Mouse (Mus musculus) urinary bladder, adult 18-20 months (tissue): ENCODE data around the gene Sertad4.

Source experiments
- DNase-seq, 2 experiments: peaks; one replicate each; pipeline ENCODE4 v3.0.0; 2022; ENCODE audit warnings: low spot score in 2 of 2, mixed read lengths in 2 of 2

Sertad4 gene

DNA sequence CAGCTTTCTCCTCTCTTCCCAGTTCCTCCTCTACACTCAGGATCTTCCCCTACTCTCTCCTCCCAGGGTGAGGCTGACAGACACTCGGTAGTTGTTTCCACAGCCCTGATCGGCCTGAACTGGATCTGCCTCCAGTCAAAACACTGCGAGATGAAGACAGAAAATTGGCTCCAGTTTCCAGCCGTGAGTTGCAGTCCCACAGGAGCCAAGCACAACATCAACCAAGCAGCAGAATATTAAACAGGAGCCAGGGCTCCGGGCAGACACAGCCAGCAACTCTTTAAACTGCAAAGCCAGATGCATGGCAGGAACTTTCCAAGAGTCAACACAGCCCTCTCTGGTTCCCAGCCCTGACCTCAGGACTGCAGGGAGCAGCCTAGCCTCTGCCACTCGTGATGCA lies 3.9 kb downstream of the Sertad4 start:
- no peak for DNase-seq

DNA sequence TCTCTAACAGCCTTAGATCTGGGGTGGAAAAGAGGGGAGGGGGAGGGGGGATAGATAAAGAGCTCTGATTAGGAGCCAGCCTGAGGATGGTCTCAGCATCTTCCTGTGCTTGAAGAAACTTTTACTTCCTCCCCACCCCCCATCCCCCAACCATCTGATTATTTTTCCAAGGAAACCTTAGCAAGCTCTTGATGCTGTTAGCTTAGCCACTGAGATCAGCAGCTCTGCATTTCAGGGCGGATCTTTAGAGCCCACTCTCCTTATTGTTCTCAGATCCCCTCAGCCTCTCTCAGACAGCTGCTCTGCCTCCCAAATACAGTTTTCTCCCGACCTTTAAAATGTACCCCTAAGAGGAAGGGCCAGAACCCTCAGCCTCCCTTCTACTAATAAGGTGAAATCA lies 4.4 kb downstream of the Sertad4 start:
- DNase-seq, result no peak

DNA sequence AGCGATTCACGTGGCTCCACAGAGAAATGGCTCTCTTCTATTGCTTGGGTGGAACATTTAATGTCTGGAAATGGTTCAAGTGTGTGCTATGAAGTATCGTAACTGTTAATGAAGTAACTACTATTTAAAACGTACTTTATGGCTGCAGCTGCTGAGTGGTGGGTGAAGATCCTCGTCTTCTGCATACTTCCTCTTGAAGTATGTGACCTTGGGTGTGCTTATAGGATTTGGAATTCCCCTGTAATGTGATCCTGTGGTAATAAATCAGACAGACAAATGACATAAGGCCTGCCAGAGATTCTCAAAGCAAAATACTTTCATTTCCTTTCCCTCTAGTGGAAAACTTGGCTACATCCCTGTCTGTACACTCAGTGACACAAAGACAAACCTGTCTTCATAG lies 5.9 kb downstream of the Sertad4 start:
- no peak for DNase-seq

DNA sequence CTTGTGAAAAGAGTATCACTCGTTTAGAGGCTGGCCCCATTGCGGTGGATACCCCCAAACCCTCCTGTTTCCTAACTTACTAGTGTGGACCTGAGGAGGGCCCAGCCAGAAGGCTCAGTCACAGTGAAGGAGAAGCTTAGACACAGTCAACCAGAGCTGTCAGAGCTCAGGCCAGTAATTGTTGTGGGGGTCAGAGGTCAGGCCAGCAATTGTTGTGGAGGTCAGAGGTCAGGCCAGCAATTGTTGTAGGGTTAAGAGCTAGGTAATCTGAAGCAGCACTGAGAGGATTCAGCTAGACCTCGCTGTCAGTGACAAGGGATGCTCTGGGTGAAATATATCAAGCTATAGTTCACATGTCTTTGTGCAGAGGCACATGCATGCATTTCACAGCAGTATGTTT lies 8.3 kb downstream of the Sertad4 start:
- no peak for DNase-seq

DNA sequence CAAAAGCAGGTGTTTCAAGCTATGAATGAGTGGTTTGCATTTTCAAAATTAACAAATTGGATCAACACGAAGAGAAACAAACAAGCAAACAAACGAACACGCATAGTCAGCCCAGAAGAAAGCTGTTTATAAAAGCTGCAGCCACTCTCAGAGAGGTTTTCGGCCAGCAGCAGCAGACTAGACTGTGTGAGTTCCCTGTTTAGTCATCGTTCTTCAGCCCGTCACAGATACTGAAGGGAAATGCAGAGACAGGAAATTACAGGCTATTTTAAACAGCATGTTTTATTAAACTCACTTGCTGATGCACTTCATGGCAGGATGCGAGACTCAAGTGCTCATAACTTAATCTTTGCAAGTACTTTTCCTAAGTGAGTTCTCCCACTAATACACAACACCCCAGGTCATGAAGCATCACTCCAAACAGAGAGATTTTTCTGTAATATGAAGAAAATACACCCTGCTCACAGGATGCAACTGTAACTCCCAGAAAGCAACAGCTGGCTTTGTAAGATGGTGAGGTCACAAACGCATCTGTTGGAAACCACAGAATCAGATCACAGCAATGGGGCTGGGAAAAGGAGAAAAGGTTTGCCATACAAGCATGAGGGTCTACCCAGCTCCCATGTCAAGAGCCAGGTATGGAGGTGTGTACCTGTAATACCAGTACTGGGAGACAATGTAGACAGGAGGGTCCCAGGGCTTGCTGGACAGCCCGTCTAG lies 14.3 kb downstream of the Sertad4 start:
- DNase-seq, result no peak

DNA sequence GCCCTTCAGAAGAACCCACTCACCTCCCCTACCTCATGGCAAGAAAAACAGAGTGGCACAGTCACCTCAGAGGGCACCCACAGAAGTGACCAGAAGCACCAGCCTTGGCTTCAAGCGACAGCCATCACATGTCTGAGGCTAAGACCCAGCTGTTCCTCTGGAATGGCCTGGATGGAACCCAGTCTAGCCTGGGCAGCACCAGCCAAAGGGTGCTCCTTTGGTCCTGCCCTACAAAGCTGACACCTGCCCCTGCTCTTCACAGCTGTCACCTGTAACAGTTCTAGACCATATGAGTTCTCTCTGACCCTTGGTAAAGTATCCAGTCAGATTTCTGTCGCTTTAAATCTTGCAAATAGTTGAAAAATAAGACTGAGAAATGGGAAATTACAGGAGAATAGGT lies 14.9 kb downstream of the Sertad4 start:
- DNase-seq, result no peak

DNA sequence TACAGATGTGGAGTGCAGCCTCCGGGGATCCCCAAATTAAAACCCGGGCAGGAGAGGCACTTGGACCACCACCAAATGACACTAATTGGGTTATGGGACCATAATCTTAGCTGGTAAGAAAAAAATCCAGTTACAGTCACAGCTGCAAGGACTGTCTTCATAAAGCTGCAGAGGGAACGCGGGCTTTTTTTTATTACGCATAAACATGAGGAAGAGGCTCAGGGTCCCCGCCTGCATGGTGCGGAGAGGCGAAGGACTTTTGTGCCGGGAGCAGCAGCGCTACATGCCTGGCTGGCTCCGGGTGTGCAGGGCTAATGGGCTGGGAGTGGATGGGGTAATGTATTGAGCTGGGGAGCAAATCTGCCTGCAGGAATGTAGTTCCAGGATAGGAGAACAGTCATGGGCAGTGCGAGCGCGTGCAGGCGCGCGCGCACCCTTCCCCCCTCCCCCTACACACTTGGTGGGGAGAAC lies 20.3 kb downstream of the Sertad4 start:
- DNase-seq, result no peak

DNA sequence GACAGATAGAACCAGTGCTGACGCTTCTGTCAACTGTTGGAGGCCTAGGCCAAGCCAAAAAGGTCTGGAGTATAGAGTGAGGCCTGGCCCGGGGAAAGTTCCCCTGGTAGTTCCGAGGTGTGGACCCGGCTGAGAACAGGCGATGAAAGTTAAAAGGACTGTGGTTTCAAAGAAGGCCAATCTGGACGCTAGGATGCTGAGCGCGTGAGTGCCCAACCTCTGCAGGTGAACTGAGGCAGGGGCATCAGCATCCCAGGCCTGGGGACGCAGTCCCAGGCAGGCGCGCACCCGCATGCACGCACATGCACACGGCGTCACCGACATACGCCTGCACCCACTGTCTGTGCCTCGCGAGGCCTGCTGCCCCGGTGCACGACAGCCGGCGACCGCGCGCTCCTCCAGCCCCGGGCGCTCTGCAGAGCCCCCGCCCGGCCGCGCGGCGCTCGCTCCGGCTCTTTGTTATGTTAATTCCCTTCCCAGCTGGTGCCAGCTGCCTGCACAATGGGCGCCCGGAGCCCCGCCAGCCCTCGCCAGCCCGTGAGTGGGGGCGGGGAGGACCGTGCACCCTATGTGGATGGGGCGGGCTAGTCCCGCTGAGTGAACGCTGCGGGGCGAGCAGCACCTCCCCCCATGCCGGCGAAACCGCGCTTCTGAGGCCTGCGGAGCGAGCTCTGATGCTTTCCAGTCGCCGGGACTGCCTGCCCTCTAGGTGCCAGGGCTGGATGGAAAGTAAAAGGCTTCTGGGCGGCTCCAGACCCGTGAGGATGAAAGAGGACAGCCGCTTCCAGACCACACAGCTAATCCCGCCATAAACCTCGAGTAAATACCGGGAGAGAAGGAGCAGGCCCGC lies 21.0 kb downstream of the Sertad4 start:
- DNase-seq, result no peak

DNA sequence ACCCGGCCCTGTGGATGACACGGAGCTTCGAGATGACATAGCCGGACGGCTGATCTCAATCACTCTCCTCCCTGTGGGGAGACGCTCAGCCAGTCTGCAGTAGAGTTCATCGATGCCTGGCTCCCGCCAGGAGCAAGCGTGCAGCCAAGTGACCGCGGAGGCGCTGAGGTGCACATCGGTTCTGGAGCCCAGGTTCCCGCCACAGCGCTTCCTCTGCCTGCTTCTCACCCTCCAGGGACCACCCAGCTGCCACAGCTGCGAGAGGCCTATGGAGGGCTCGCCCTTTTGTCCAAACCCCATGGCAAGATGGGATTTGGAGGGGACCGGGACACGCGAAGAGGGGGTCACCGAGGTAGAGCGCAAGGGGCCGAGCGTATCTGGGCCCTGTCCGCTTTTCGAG lies 22.0 kb downstream of the Sertad4 start:
- DNase-seq, result no peak

DNA sequence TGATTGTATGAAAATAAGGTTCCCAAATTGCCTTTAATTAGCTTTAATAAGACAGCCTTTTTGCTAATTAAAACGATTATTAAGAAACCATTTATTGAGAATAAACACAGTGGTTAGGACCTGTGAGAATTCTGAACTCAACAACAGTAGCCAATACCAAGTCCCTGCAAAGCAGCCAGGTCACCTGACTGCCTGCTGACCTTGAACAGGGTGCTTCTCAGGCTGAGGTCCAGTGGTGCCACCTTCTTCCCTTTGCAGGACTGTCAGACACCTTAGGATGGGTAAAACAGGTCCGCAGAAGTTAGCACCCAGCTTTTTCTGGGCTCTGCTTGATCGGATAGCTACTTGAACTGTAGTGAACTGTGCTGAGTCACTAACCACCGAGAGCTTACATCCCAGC lies 22.5 kb downstream of the Sertad4 start:
- no peak for DNase-seq

DNA sequence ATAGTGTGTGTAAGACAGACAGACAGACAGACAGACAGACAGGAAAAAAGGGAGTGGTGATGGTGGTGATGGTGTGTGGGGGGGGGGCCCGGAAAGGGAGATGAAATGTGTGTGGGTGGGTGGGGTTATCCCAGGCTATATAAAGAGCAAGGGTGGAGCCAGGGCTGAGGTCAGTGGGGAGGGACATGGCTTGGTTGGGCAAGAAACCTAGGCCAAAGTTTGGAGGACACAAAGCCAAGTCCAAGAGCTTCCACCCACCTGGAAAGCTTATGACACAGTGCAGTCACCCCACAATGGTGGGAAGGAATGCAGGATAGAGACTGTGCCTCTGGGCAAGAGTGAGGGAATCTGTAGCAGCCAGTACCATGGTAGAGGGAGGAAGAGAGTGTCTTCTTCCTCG lies 23.2 kb downstream of the Sertad4 start:
- DNase-seq, result no peak

DNA sequence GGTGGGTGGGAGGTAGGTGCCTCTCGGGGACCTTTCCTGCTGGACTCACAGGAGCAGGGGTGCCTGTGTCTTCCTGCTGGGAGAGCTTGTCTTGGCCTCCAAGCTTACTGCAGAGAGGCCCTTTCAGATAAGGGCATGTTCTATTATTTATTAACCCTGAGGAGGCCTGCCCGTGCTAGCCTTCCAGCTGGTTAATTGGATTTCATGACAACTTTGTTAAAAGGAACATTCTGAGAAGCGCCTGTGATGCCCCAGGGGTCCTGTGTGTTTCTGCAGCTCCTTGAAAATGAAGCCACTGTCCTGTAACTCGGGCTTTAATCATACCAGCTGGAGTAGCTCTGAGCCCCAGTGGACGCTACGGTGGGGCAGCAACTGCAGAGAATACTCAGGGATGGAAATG lies 25.1 kb downstream of the Sertad4 start:
- DNase-seq, result no peak

DNA sequence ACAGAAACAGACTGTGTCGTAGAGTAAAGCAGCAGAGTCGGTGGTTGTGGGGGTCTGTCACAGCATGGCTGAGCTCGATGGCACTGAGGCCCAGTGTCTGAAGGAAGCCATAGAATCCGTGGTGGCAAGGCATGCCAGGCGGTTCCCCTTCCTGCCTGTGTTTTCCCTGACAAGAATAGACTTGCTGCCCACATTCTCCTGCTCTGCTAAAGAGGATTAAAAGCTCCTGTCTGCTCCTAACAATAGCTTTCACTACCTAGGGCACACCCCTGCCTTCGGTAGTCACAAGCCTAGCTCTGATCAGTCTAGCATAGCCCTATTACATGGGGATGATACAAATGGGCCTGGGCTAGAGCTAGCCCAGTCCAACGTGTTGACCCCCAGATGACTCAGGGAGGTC lies 26.6 kb downstream of the Sertad4 start:
- DNase-seq, result no peak

DNA sequence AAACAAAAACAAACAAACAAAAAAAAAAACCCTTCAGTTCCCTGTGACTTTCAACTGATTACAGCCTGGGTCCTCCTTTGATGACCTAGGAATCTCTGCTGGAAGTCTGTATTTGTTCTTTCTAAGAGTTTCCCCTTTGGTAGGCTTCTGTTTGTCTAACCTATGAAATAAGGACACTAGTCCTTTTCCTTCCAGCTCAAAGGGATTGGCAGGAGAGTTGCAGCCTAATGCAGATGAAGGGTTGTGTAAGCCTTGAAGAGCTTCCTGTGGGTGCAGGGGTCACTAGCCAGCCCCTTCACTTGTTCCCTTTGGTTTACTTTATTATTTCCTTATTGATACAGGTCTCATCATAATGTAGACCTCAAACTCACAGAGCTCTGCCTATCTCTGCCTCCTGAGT lies 27.6 kb downstream of the Sertad4 start:
- DNase-seq, result no peak

DNA sequence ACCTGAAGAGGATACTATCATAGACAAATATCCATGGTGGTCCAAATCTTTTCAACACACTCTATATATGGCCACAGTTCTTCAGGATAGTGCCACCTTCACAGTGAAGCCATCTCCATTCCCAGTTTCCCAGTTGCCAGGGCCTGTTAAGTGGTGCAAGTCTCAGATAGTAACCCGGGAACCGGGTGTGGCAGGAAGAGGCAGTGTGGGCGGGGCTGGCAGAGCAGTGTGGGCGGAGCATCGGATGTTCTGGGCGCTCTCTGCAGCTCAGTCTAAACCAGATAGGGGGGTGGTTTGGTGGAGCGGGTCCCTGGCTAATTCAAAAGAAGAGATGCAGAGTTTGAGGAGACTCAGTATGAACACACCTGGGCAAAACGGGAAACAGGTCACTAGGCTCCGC lies 29.8 kb downstream of the Sertad4 start:
- DNase-seq, result no peak

DNA sequence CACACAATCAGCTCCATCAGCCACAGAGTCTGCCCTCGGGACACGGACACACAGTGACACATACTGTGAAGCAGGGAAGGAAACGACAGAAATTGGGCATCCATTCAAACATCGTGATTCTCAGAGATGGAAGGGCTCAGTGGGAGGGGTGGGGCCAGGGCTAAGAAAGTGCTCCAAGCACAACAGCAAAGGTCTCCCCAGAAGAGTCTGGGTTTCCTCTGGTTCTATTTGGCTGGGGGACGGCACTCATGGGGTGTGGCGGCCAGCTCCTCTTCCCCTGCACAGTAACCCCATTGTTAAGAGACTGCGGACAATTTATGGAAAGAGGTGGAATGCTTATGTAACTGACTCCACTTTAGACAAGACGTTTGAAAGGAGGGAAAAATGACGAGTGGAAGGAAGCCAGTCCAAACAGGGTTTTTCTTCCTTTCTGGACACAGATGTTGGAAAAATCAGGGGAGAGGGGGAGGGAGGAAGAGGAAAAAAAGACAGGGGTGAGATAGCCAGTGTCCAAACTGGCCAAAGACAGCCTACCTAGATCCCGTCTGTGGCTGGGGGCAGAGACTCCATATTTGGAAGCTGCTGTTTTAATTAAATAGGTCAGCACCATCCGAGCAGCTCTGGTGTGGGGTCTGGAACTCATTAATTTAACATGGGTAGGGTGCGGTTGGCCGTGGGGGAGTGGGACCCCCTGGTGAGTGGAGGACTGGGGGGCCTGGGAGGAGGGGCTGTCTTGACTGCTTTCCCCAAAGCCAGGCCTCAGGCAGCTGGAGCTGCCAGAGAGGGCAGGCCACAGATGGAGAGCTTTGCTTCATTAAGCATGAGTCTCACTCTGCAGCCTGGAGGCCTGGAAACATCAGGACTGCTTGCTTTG lies 32.7 kb downstream of the Sertad4 start:
- no peak for DNase-seq

DNA sequence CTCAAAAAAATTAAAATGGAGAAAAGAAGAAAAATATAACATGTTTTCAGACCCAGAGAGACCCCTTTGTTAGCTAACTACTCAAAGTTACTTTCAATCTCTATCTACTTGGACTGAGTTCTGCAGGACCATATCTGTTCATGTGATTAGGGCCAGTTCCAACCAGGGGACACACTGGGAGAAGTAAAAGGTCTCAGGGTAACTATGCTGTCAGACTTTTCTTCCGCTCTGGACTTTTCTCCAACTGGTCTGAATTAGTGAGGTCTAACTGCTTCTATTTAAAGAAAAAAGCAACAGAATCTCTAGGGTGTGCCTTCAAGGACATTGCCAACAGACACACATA lies 33.3 kb downstream of the Sertad4 start:
- DNase-seq, result no peak

DNA sequence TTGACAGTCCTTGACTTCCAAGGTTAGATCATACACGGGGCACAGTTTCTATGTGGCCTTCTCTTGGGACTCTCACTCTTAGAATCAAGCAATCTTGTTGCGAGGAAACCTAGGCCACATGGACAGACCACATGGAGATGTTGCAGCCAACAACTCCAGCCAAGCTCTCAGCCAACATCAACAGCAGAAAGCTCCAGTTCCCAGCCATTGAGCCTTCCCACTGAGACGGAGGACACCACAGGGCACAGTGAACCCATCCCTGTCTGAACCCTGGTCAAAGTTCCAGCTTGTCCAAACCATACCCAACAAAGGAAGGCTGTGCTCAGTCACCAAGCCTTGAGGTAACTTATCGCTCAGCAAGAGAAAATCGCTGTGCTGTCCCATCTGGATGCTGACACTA lies 37.2 kb downstream of the Sertad4 start:
- DNase-seq, result no peak

DNA sequence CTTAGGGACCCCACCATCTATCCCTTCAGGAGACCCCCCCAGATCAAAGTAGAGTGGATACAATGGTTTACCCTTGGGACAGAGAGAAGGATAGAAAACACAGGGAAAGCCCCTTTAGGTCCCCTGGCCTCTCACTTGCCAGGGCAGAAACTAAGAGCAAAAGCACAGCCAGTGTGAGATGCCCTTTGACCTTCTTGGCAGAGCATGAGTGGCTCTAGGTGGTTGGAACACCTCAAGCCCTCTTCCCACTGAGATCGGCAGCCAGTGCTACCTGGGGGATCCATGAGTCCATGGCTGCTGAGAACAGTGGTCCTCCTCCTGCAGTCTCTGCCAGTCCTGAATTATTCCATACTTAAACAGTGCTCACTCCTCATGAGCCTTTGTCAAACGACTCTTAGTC lies 39.8 kb downstream of the Sertad4 start:
- no peak for DNase-seq

DNA sequence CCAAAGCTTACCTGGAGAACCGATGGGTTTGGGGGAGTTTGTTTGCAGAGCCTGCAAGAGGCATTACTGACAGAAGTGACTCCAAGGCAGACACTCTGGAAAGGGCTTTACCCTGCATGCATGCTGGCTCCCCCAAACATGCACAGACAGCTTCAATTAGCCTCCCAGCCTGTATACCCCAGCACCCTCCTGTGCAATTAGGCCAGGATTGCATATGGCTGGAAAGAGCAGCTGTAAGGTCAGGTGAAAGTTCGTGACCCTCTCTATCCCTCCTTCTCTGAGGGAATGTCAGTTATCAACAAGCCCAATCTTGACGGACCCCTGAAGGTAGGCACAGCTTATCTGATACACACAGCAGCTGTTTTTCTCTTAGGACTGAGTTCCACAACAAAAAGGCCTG lies 40.9 kb downstream of the Sertad4 start:
- no peak for DNase-seq

DNA sequence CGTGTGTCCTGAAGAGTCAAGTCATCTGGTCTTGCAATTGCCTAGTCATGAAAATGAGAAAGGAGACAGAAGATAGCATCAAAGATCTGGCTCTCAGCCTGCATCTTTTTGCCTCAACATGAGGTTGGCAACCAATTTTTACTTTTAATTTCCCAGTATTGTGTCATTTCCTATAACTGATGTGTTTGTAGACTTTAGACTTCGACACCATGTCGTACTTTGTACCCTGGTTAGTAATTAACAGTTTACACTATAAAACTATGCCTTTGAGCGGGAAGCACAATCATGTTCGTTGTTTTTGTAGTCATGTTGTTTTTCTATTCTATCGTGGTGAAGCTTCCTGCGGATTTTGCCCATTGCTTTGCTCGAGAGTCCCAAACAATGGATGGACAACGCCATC lies 42.8 kb downstream of the Sertad4 start:
- DNase-seq, result no peak

DNA sequence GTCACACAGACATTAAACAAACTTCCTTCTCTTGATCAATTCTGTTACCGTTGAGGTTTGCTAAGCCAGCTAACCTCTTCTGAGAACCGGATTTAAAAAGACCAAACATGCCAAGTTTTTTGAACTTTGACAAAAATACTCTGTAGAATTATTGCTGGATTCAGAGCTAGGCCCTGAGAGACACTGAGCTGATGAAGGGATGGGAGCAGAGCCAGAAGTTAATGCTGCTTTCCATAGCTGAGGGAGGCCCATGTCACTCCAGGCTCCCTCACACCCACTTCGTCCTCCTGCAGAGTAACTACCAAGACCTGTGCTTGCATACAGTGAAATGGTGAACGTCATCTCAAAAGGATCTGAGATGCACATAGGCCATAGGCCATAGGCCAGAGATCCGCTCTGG lies 43.3 kb downstream of the Sertad4 start:
- DNase-seq, result no peak
